Comparison of ENCODE assay signal across 9 mouse cellular contexts in the genomic region with DNA sequence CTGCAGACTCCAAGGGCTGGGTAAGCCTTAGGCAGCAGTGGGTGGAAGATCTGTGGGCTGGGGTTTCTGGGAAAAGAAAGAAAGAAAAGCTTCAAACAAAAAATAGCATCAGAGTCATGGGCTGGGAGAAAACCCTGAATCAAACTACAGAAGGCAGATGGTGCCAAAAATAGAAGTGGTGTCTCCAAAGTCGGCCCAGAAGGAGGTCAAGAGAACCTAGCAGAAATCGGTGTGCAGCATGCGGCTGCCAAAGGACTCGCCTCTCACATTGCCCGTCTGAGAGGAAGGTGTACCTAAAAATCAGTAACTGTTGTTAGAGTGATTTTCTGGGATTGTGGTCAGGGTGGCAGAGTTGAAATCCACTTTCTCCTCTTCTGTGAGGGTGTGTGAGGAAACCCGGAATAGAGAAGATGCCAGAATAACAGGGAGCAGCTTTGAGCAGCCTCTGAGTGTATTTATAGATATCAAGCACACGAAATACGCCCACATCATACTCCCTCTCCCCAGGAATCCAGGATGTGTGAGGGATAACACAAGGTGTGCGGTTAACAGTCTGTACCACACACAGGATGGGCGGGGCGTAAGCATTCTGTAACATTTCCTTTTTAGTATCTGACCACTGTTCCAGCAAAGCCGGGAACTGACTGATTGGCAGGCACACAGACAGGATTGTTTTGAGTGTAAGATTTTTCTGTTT. TPM values are rescaled to one million over a fixed set of nuclear protein-coding genes. Genes with fewer than 3 reads are reported as not detected.
DNase-seq lines count a peak whose midpoint lies in the region; ATAC-seq and TF ChIP-seq lines count a peak whose summit lies in the region.
"Had no signal": no experiment of that assay in that cellular context is flagged by ENCODE, and none has a peak within 500 bp of the region (broad histone marks: within the 10 kb centered on the region; RNA-seq: fewer than 3 reads in every experiment).

No protein-coding gene starts in this region.

- no peak for TF ChIP-seq CTCF in kidney, postnatal 0 days (IDR thresholded peaks at IDR 0.05; ENCODE audit: low read depth)
- no peak for TF ChIP-seq CTCF in layer of hippocampus, adult 2 months (conservative IDR thresholded peaks at IDR 0.05)

- no peak overlapping the region for H3ac ChIP-seq in myocyte (ENCODE audit: control insufficient read depth, insufficient read length)

- no peak overlapping the region for H3K9ac ChIP-seq in kidney, postnatal 0 days (ENCODE audit: low read depth, low read length)
- no peak overlapping the region for H3K9ac ChIP-seq in forebrain, embryonic 14.5 days (ENCODE audit: low read length)

- no peak for TF ChIP-seq POLR2A in myocyte (IDR thresholded peaks at IDR 0.05; ENCODE audit: insufficient read length, low read depth)

- no peak for ATAC-seq in kidney, postnatal 0 days (replicated peaks; ENCODE audit: low FRiP score, low read depth)
- ATAC-seq in forebrain, embryonic 14.5 days: no peak

- no peaks in the 10 kb centered on the region for H3K27me3 ChIP-seq in kidney, postnatal 0 days (ENCODE audit: insufficient read depth, low read length)
- H3K27me3 ChIP-seq in myocyte (ENCODE audit: control insufficient read depth, insufficient read depth, insufficient read length): no peaks in the 10 kb centered on the region
- H3K27me3 ChIP-seq in forebrain, embryonic 14.5 days (replicated peaks; ENCODE audit: control insufficient read depth, insufficient read depth, low read length): no peaks in the 10 kb centered on the region

- H3K4me2 ChIP-seq in kidney, postnatal 0 days (ENCODE audit: low read length): no peak overlapping the region
- peak overlapping the region; percentile 37 for H3K4me2 ChIP-seq in myocyte (ENCODE audit: low read depth)
- H3K4me2 ChIP-seq in forebrain, embryonic 14.5 days (ENCODE audit: low read length): no peak overlapping the region

- H3K36me3 ChIP-seq in kidney, postnatal 0 days (ENCODE audit: insufficient read depth, low read length): no peaks in the 10 kb centered on the region
- H3K36me3 ChIP-seq in myocyte (ENCODE audit: control insufficient read depth, insufficient read depth): no peaks in the 10 kb centered on the region
- no peaks in the 10 kb centered on the region for H3K36me3 ChIP-seq in forebrain, embryonic 14.5 days (ENCODE audit: control insufficient read depth, insufficient read depth, low read length)
- H3K36me3 ChIP-seq: G1E had no signal

- no peak overlapping the region for H3K4me3 ChIP-seq in kidney, postnatal 0 days (replicated peaks; ENCODE audit: low read depth, low read length)
- H3K4me3 ChIP-seq in layer of hippocampus, adult 2 months: no peak overlapping the region
- H3K4me3 ChIP-seq in myocyte: no peak overlapping the region
- H3K4me3 ChIP-seq in forebrain, embryonic 14.5 days (ENCODE audit: low read depth, low read length): no peak overlapping the region

- peak; percentile 40 for DNase-seq in kidney, postnatal 0 days (ENCODE audit: low spot score)
- DNase-seq in kidney, postnatal 10 days: no peak
- peak; percentile 45 to 67 for DNase-seq in cerebellum, postnatal 25 days
- peak; percentile 37 to 46 for DNase-seq in layer of hippocampus, adult 2 months (ENCODE audit: low spot score in 2 of 2)
- DNase-seq in forebrain, embryonic 14.5 days (ENCODE audit: low spot score): no peak
- DNase-seq in retina, embryonic 14.5 days (ENCODE audit: low spot score): no peak
- DNase-seq in urinary bladder, postnatal 10 days (ENCODE audit: low spot score): no peak

- H3K4me1 ChIP-seq in kidney, postnatal 0 days (replicated peaks; ENCODE audit: insufficient read depth, low read length): no peaks in the 10 kb centered on the region
- no peaks in the 10 kb centered on the region for H3K4me1 ChIP-seq in forebrain, embryonic 14.5 days (ENCODE audit: control insufficient read depth, insufficient read depth, low read length)

- no peak overlapping the region for H3K27ac ChIP-seq in kidney, postnatal 0 days
- H3K27ac ChIP-seq in layer of hippocampus, adult 2 months: peak overlapping the region; percentile 74
- no peak overlapping the region for H3K27ac ChIP-seq in forebrain, embryonic 14.5 days (ENCODE audit: low read depth, low read length)

- no peaks in the 10 kb centered on the region for H3K79me2 ChIP-seq in myocyte (ENCODE audit: control insufficient read depth, insufficient read depth)

- 72% methylated on average over 12 of the region's 12 CpGs for WGBS in kidney, postnatal 0 days
- WGBS in forebrain, embryonic 14.5 days: 86% methylated on average over 12 of the region's 12 CpGs

- H3K9me3 ChIP-seq in kidney, postnatal 0 days (replicated peaks; ENCODE audit: low read length): no peaks in the 10 kb centered on the region
- 0 out of 2 replicates have a peak, but pooled peaks cover 2% of the 10 kb centered on the region for H3K9me3 ChIP-seq in forebrain, embryonic 14.5 days (replicated peaks; ENCODE audit: control insufficient read depth, low read length)
- H3K9me3 ChIP-seq: G1E had no signal

TF ChIP-seq in myocyte, 11 proteins besides CTCF, POLR2A, EP300 and RAD21:
- TF ChIP-seq MAX (IDR thresholded peaks at IDR 0.05; ENCODE audit: low read depth) (no peak), MYOG (IDR thresholded peaks at IDR 0.05; ENCODE audit: control insufficient read depth in 1 of 3, insufficient read depth in 1 of 3, insufficient read length in 2 of 3, low read depth in 2 of 3) (peak in 1 of 3 experiments; percentile 4), POLR2AphosphoS2 (IDR thresholded peaks at IDR 0.05; ENCODE audit: insufficient read length, low read depth) (no peak), MYOD1 (IDR thresholded peaks at IDR 0.05; ENCODE audit: control insufficient read depth in 1 of 3, insufficient read length in 2 of 3, low read depth in 2 of 3) (peak in 1 of 3 experiments; percentile 35), CEBPB (IDR thresholded peaks at IDR 0.05; ENCODE audit: insufficient read depth, poor library complexity, severe bottlenecking) (no peak), USF1 (IDR thresholded peaks at IDR 0.05; ENCODE audit: low read depth) (no peak)

RNA-seq across cellular contexts. Expression of gene Klhl2, which starts 21.8 kb away (rescaled TPM):
- polyA plus RNA-seq in kidney, postnatal 0 days (2015; fragmentation: Nextera tagmentation; extraction: Ambion mirVana): 18.2 and 20.9 TPM in 2 replicates
- total RNA-seq in layer of hippocampus, adult 2 months (2021): 100 to 1,000 TPM; 303 to 323 TPM
- 6.7 TPM for polyA plus RNA-seq in myocyte (2012; fragmentation: generic; extraction: Trizol)
- 16.3 and 20.6 TPM in 2 replicates for polyA plus RNA-seq in forebrain, embryonic 14.5 days (2014; fragmentation: Nextera tagmentation; extraction: Ambion mirVana)

Comparison
In these comparisons a context has a peak if more than half of its experiments do, and no peak if none do; other contexts are left out.
1. DNase-seq: peak in kidney, postnatal 0 days (single experiment), cerebellum, postnatal 25 days (2 of 2) and layer of hippocampus, adult 2 months (2 of 2); none in kidney, postnatal 10 days (single experiment), forebrain, embryonic 14.5 days (single experiment), retina, embryonic 14.5 days (single experiment) and urinary bladder, postnatal 10 days (single experiment).